Mouse (Mus musculus) left cerebral cortex, postnatal 10 days (tissue): Measurements from ENCODE around the gene Arfgap2. TPM values are rescaled to one million over a fixed set of nuclear protein-coding genes. Genes with fewer than 3 reads are reported as not detected.

ENCODE experiments used
- DNase-seq, 2 experiments: peaks; one replicate each; pipeline ENCODE4 v3.0.0; 2021 to 2022; ENCODE audit warnings: low spot score in 2 of 2, mixed read lengths in 1 of 2; ENCODE audit errors: extremely low spot score in 1 of 2
- intact Hi-C: fragments of 180-260 bp; cut with DNase I; formaldehyde crosslinking; loops from one replicate; pipeline ENCODE4 v1.15.1; 2025
- total RNA-seq, 2 experiments: library from RNA; stranded (reverse); gene quantifications; 2 replicates each; pipeline ENCODE4 v1.2.3; 2021

Gene Arfgap2
- total RNA-seq, 2 experiments from 2014 or later, result 60.5 to 61.6 TPM

GRCm38 (mm10) chr2:91295895-91296294 lies 31.1 kb downstream of the Arfgap2 start:
- DNase-seq, result no peak
- intact Hi-C loops, result no loop called here

- intact Hi-C loops, result no loop called here
- DNase-seq, result no peak
Observed at GRCm38 (mm10) chr2:91299156-91299555, 34.4 kb downstream of the Arfgap2 start.

GRCm38 (mm10) chr2:91300784-91301183 lies 36.0 kb downstream of the Arfgap2 start:
- intact Hi-C loops, result no loop called here
- DNase-seq, result no peak

- no peak for DNase-seq
- intact Hi-C loops, result no loop called here
Observed at GRCm38 (mm10) chr2:91301836-91302235, 37.1 kb downstream of the Arfgap2 start.

GRCm38 (mm10) chr2:91302845-91303244 lies 38.1 kb downstream of the Arfgap2 start:
- intact Hi-C loops, result no loop called here
- DNase-seq, result no peak

- DNase-seq, result no peak
- intact Hi-C loops, result no loop called here
Observed at GRCm38 (mm10) chr2:91305926-91306325, 41.2 kb downstream of the Arfgap2 start.

GRCm38 (mm10) chr2:91306589-91306988 lies 41.8 kb downstream of the Arfgap2 start:
- intact Hi-C loops, result no loop called here
- no peak for DNase-seq

- intact Hi-C loops, result no loop called here
- no peak for DNase-seq
Observed at GRCm38 (mm10) chr2:91308680-91309079, 43.9 kb downstream of the Arfgap2 start.

- intact Hi-C loops, result no loop called here
Observed at GRCm38 (mm10) chr2:91309546-91309945, 44.8 kb downstream of the Arfgap2 start.

GRCm38 (mm10) chr2:91312578-91313311 lies 48.0 kb downstream of the Arfgap2 start:
- no peak for DNase-seq

More at GRCm38 (mm10) chr2:91309546-91309945, 44.8 kb downstream of the Arfgap2 start:
- DNase-seq, result no peak

GRCm38 (mm10) chr2:91314184-91314583 lies 49.4 kb downstream of the Arfgap2 start:
- no peak for DNase-seq

More at GRCm38 (mm10) chr2:91312578-91313311, 48.0 kb downstream of the Arfgap2 start:
- intact Hi-C loops, result no loop called here

GRCm38 (mm10) chr2:91320559-91321529 lies 56.1 kb downstream of the Arfgap2 start:
- DNase-seq, result no peak
- intact Hi-C loops, result no loop called here

More at GRCm38 (mm10) chr2:91314184-91314583, 49.4 kb downstream of the Arfgap2 start:
- intact Hi-C loops, result no loop called here

GRCm38 (mm10) chr2:91321923-91322322 lies 57.1 kb downstream of the Arfgap2 start:
- DNase-seq, result no peak
- intact Hi-C loops, result no loop called here

- intact Hi-C loops, result no loop called here
- no peak for DNase-seq
Observed at GRCm38 (mm10) chr2:91322490-91322889, 57.7 kb downstream of the Arfgap2 start.

- intact Hi-C loops, result no loop called here
- no peak for DNase-seq
Observed at GRCm38 (mm10) chr2:91324346-91324745, 59.6 kb downstream of the Arfgap2 start.

- DNase-seq, result peak in 1 of 2 experiments; percentile 54
- intact Hi-C loops, result no loop called here
Observed at GRCm38 (mm10) chr2:91324761-91325421, 60.1 kb downstream of the Arfgap2 start.
